Mouse (Mus musculus): ENCODE results near the gene Adamtsl1. TPM values are rescaled to one million over a fixed set of nuclear protein-coding genes. Genes with fewer than 3 reads are reported as not detected.

Adamtsl1 gene
- polyA plus RNA-seq, 1 experiment from 2014 or later = 8.1 TPM

DNA sequence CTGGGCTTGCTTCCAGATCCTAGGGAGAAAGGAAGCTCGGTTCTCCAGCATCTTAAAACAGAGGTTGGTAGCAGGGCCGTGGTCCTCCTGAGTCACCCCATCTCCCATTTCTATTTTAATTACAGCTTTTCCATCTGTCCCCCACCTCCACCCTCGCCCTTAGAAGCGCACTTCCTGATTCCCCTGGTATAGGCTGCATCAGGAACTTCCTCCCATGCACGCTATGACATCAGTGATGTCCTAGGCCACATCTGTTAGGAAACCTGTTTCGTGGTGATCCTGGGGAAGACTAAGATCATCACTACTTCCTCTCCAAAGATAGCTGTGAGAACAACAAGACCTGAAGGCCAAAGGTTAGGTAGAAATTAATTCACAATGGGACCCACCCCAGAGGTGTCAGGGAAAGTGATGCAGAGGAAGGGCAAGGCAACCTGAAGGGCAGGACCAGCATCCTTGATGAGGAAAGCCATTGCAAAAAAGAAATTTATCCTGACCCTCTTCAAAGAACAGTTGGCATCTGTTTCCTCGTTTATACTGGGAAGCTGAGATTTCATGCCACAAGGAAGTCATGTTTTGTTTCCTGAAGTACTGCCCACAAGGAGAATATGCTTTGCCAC is 882.8 kb downstream of the Adamtsl1 start:
- no peak for DNase-seq (ENCODE audit: low spot score)
- Histone ChIP-seq H3K4me3 (ENCODE audit: low read depth, low read length) (no peak overlapping the region), H3K9me3 (ENCODE audit: control insufficient read depth, low read length) (no peaks in the 10 kb centered on the region), H3K9ac (ENCODE audit: low read length) (no peak overlapping the region), H3K36me3 (ENCODE audit: control insufficient read depth, insufficient read depth, low read length) (no peaks in the 10 kb centered on the region), H3K4me1 (replicated peaks; ENCODE audit: control insufficient read depth, insufficient read depth, low read length) (no peaks in the 10 kb centered on the region), H3K4me2 (ENCODE audit: low read depth, low read length, severe bottlenecking) (no peak overlapping the region), H3K27me3 (ENCODE audit: control insufficient read depth, insufficient read depth, low read length) (no peaks in the 10 kb centered on the region), H3K27ac (ENCODE audit: low read depth, low read length) (no peak overlapping the region)
- no peak for ATAC-seq (replicated peaks; ENCODE audit: low FRiP score)
- WGBS = 80% methylated on average over 7 of the region's 7 CpGs

DNA sequence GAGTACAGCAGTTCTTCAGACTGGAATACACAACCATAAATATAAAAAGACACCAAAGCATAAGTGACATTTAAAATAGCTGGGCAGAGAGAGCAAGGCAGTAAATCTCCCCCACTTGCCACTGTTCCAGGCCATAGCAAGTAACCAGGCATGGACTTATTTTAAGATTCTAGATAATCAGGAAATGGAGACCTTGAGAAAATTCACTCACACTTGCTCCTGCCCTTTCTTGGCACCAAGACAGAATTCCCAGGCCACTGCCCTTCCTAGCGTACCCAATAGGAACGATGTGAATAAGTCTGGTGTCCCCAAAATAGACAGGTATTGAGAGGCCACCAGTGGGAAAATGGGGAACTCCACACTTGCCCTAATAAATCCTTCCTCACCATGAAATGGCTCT is 883.5 kb downstream of the Adamtsl1 start:
- H3K36me3 ChIP-seq (ENCODE audit: control insufficient read depth, insufficient read depth, low read length) = no peaks in the 10 kb centered on the region
- WGBS = 82% methylated on average over 2 of the region's 2 CpGs

DNA sequence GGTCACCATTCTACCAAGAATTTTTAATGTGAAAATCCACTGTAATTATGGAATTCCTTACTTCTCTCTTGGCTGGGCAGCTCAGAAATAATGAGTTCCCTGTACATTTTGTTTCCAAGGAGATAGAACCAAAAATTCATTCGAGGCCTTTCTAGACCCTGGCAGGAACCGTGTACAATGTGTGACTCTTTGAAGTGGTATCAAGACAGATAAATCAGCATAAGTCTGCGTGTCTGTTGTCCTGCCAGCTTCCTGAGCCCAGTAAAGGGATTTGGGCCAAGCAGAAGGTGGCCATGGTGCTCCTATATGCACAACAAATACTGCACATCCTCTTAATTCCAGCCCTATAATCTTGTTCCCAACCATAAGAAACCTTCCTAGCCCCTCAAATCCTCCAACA is 887.1 kb downstream of the Adamtsl1 start:
- Histone ChIP-seq H3K4me1 (replicated peaks; ENCODE audit: control insufficient read depth, insufficient read depth, low read length) (no peaks in the 10 kb centered on the region), H3K4me3 (ENCODE audit: low read depth, low read length) (no peak overlapping the region), H3K9ac (ENCODE audit: low read length) (no peak overlapping the region), H3K36me3 (ENCODE audit: control insufficient read depth, insufficient read depth, low read length) (no peaks in the 10 kb centered on the region), H3K27me3 (ENCODE audit: control insufficient read depth, insufficient read depth, low read length) (no peaks in the 10 kb centered on the region), H3K9me3 (ENCODE audit: control insufficient read depth, low read length) (no peaks in the 10 kb centered on the region), H3K4me2 (ENCODE audit: low read depth, low read length, severe bottlenecking) (no peak overlapping the region), H3K27ac (ENCODE audit: low read depth, low read length) (no peak overlapping the region)
- WGBS = 78% methylated on average over 3 of the region's 3 CpGs
- DNase-seq (ENCODE audit: low spot score) = no peak
- ATAC-seq (replicated peaks; ENCODE audit: low FRiP score) = no peak

More for the DNA sequence above, 883.5 kb downstream of the Adamtsl1 start:
- no peak for ATAC-seq (replicated peaks; ENCODE audit: low FRiP score)
- DNase-seq (ENCODE audit: low spot score) = no peak
- no peak overlapping the region for H3K4me3 ChIP-seq (ENCODE audit: low read depth, low read length)
- H3K27ac ChIP-seq (ENCODE audit: low read depth, low read length) = no peak overlapping the region
- H3K9ac ChIP-seq (ENCODE audit: low read length) = no peak overlapping the region
- H3K27me3 ChIP-seq (ENCODE audit: control insufficient read depth, insufficient read depth, low read length) = no peaks in the 10 kb centered on the region
- H3K9me3 ChIP-seq (ENCODE audit: control insufficient read depth, low read length) = no peaks in the 10 kb centered on the region
- H3K4me1 ChIP-seq (replicated peaks; ENCODE audit: control insufficient read depth, insufficient read depth, low read length) = no peaks in the 10 kb centered on the region
- no peak overlapping the region for H3K4me2 ChIP-seq (ENCODE audit: low read depth, low read length, severe bottlenecking)

DNA sequence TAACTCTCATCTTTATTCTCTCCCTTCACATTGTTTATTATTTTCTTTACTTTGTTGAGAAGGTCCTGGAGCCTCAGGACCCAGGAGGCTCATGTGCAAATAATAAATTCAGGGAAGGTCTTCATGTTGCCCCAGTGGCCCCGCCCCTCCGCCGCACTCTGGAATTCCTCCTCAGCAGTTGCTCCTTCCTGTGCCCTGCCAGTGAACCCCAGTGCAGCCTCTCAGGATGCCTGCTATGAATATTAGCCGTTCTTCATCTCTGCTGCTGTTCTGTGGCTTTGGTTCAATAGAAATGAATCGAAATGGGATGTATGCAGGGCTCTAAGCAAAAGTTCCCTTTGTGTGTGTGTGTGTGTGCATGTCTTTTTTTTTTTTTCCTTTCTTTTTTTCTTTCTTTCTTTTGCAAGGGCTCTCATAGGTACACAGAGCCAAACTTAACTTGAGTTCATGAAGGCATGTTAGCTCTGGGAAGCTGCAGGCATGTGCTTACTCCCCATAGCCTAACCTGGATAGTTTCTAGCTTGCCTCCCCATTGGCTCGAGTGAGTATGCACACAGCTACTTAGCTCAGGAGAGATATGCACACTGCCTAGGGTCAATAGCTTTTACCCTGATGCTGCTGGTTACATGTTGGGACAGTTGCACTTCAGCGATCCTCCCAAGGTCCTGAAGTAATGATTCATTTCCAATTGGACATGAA is 892.7 kb downstream of the Adamtsl1 start:
- no peak overlapping the region for H3K27ac ChIP-seq (ENCODE audit: low read depth, low read length)

DNA sequence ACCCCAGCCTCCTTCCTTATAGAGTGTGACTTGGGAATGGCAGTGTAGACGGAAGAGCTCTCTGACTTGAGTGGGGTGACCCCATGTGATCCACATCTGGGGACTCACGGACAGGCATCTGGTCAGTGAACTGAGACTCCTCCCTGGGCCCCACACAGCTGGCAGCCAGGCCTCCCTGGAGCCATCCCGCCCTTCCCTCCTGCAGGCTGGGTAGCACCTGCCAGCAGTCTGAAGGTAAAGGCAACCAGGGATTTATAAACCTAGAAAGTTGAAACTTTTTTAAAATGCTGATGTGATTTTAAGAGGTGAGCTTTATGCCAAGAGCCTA is 893.2 kb downstream of the Adamtsl1 start:
- Histone ChIP-seq H3K27ac (ENCODE audit: low read depth, low read length) (no peak overlapping the region), H3K27me3 (ENCODE audit: control insufficient read depth, insufficient read depth, low read length) (no peaks in the 10 kb centered on the region), H3K9ac (ENCODE audit: low read length) (no peak overlapping the region), H3K9me3 (ENCODE audit: control insufficient read depth, low read length) (no peaks in the 10 kb centered on the region), H3K4me3 (ENCODE audit: low read depth, low read length) (no peak overlapping the region), H3K4me1 (replicated peaks; ENCODE audit: control insufficient read depth, insufficient read depth, low read length) (no peaks in the 10 kb centered on the region), H3K4me2 (ENCODE audit: low read depth, low read length, severe bottlenecking) (no peak overlapping the region), H3K36me3 (ENCODE audit: control insufficient read depth, insufficient read depth, low read length) (no peaks in the 10 kb centered on the region)
- no peak for ATAC-seq (replicated peaks; ENCODE audit: low FRiP score)
- WGBS = 67% methylated on average over 3 of the region's 3 CpGs
- no peak for DNase-seq (ENCODE audit: low spot score)

More for the DNA sequence above, 892.7 kb downstream of the Adamtsl1 start:
- 83% methylated on average over 7 of the region's 7 CpGs for WGBS
- Histone ChIP-seq H3K4me3 (ENCODE audit: low read depth, low read length) (no peak overlapping the region), H3K4me2 (ENCODE audit: low read depth, low read length, severe bottlenecking) (no peak overlapping the region), H3K36me3 (ENCODE audit: control insufficient read depth, insufficient read depth, low read length) (no peaks in the 10 kb centered on the region), H3K4me1 (replicated peaks; ENCODE audit: control insufficient read depth, insufficient read depth, low read length) (no peaks in the 10 kb centered on the region), H3K27me3 (ENCODE audit: control insufficient read depth, insufficient read depth, low read length) (no peaks in the 10 kb centered on the region), H3K9ac (ENCODE audit: low read length) (no peak overlapping the region), H3K9me3 (ENCODE audit: control insufficient read depth, low read length) (no peaks in the 10 kb centered on the region)
- peak; percentile 63 for DNase-seq (ENCODE audit: low spot score)
- ATAC-seq (replicated peaks; ENCODE audit: low FRiP score) = no peak

DNA sequence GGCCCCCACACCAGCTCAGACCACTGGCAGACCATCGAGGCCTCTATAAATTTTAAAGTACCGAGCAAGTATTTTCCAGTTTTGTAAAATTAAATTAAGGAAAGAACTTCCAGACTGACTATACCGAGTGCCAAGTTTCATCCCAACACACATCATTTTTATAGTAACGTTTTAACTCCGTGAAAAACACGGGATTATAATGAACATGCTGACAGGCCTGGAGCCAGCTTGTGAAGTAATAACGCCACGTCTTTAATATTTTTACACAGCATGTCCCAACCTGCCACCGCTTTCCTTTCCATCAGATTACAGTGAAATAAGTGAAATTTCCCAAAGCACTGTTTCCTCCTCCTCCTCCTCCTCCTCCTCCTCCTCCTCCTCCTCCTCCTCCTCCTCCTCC is 894.4 kb downstream of the Adamtsl1 start:
- no peaks in the 10 kb centered on the region for H3K27me3 ChIP-seq (ENCODE audit: control insufficient read depth, insufficient read depth, low read length)
- no peak overlapping the region for H3K9ac ChIP-seq (ENCODE audit: low read length)
- H3K9me3 ChIP-seq (ENCODE audit: control insufficient read depth, low read length) = no peaks in the 10 kb centered on the region
- H3K4me3 ChIP-seq (ENCODE audit: low read depth, low read length) = no peak overlapping the region
- ATAC-seq (replicated peaks; ENCODE audit: low FRiP score) (no peak), DNase-seq (ENCODE audit: low spot score) (no peak)
- WGBS = 90% methylated on average over 9 of the region's 9 CpGs
- H3K4me1 ChIP-seq (replicated peaks; ENCODE audit: control insufficient read depth, insufficient read depth, low read length) = no peaks in the 10 kb centered on the region
- H3K27ac ChIP-seq (ENCODE audit: low read depth, low read length) = no peak overlapping the region
- H3K36me3 ChIP-seq (ENCODE audit: control insufficient read depth, insufficient read depth, low read length) = no peaks in the 10 kb centered on the region
- no peak overlapping the region for H3K4me2 ChIP-seq (ENCODE audit: low read depth, low read length, severe bottlenecking)

DNA sequence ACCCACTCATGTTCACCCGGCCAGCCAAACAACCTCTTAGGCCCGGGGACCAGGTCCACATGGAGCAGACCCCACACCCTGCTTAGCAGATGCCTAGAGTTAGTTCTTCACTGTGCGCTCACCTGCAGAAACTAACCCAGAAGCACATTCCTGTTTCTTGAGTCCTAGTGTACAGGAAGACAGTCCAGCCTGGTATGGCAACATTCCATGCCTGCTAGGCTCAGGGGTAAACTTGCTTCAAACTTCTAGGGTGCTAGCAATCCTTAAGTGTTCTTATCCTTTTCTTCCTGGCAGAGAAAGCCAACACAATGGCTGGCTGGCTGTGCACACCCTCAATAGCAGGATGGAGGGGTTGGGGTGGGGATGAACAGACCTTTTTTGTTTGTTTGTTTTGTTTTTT is 897.0 kb downstream of the Adamtsl1 start:
- Histone ChIP-seq H3K36me3 (ENCODE audit: control insufficient read depth, insufficient read depth, low read length) (no peaks in the 10 kb centered on the region), H3K4me1 (replicated peaks; ENCODE audit: control insufficient read depth, insufficient read depth, low read length) (no peaks in the 10 kb centered on the region), H3K4me3 (ENCODE audit: low read depth, low read length) (no peak overlapping the region), H3K27ac (ENCODE audit: low read depth, low read length) (no peak overlapping the region), H3K4me2 (ENCODE audit: low read depth, low read length, severe bottlenecking) (no peak overlapping the region), H3K9me3 (ENCODE audit: control insufficient read depth, low read length) (no peaks in the 10 kb centered on the region), H3K9ac (ENCODE audit: low read length) (no peak overlapping the region), H3K27me3 (ENCODE audit: control insufficient read depth, insufficient read depth, low read length) (no peaks in the 10 kb centered on the region)
- ATAC-seq (replicated peaks; ENCODE audit: low FRiP score) (no peak), DNase-seq (ENCODE audit: low spot score) (no peak)
- 94% methylated on average over 3 of the region's 3 CpGs for WGBS

DNA sequence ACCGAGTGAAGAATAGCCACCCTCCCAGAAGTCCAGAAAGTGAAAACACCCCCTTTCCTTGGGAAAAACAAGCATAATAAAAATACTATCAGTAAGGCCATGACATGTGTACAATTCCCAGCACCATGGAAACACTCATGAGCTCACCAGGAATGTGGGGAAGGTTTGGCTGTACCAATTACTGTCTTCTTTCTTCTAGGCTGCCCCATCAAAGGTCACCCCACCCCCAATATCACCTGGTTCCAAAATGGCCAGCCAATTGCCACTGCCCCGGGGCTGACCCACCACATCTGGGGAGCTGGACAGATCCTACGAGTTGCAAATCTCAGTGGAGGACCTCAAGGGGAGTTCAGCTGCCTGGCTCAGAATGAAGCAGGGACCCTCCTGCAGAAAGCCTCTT is 899.4 kb downstream of the Adamtsl1 start:
- no peak for ATAC-seq (replicated peaks; ENCODE audit: low FRiP score)
- no peak for DNase-seq (ENCODE audit: low spot score)
- 63% methylated on average over 3 of the region's 3 CpGs for WGBS

DNA sequence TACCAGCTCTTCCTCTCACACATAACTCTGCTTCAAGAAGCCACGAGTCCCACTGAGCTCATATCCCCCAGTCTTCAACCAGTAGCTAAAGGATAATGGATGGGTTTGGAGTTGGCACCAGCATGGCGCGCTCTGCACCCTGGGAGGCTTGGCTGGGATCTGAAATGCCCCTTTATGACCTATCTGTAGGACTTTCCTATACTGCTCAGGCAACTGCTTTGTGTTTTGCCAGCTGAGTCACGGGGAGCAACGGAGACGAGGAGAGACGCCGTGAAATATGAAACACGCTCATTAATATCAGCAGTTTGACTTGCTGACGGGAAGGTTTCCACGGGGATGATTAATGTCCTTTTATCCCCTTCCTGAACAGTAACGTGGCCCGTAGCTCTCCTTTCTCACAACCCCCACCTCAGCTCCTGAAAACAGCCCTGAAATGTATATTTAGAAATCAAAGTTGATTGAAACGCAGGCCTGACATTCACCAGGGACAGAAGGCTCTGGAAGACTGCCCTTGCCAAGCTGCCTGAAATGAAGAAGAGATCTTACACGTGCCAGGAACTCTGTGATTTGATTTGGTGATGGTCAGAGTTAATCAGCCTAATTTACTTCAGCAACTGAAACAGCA is 902.5 kb downstream of the Adamtsl1 start:
- no peak overlapping the region for H3K4me2 ChIP-seq (ENCODE audit: low read depth, low read length, severe bottlenecking)

More for the DNA sequence above, 899.4 kb downstream of the Adamtsl1 start:
- no peaks in the 10 kb centered on the region for H3K4me1 ChIP-seq (replicated peaks; ENCODE audit: control insufficient read depth, insufficient read depth, low read length)
- H3K36me3 ChIP-seq (ENCODE audit: control insufficient read depth, insufficient read depth, low read length) = no peaks in the 10 kb centered on the region
- H3K4me2 ChIP-seq (ENCODE audit: low read depth, low read length, severe bottlenecking) = no peak overlapping the region
- H3K27me3 ChIP-seq (ENCODE audit: control insufficient read depth, insufficient read depth, low read length) = no peaks in the 10 kb centered on the region
- no peaks in the 10 kb centered on the region for H3K9me3 ChIP-seq (ENCODE audit: control insufficient read depth, low read length)
- no peak overlapping the region for H3K9ac ChIP-seq (ENCODE audit: low read length)
- H3K27ac ChIP-seq (ENCODE audit: low read depth, low read length) = no peak overlapping the region
- no peak overlapping the region for H3K4me3 ChIP-seq (ENCODE audit: low read depth, low read length)

More for the DNA sequence above, 902.5 kb downstream of the Adamtsl1 start:
- DNase-seq (ENCODE audit: low spot score) (no peak), ATAC-seq (replicated peaks; ENCODE audit: low FRiP score) (no peak)
- Histone ChIP-seq H3K4me3 (ENCODE audit: low read depth, low read length) (no peak overlapping the region), H3K4me1 (replicated peaks; ENCODE audit: control insufficient read depth, insufficient read depth, low read length) (no peaks in the 10 kb centered on the region), H3K27ac (ENCODE audit: low read depth, low read length) (no peak overlapping the region), H3K27me3 (ENCODE audit: control insufficient read depth, insufficient read depth, low read length) (no peaks in the 10 kb centered on the region), H3K9ac (ENCODE audit: low read length) (no peak overlapping the region), H3K36me3 (ENCODE audit: control insufficient read depth, insufficient read depth, low read length) (no peaks in the 10 kb centered on the region), H3K9me3 (ENCODE audit: control insufficient read depth, low read length) (no peaks in the 10 kb centered on the region)
- 86% methylated on average over 15 of the region's 15 CpGs for WGBS

All from forebrain, embryonic 11.5 days (tissue).